Mouse (Mus musculus): ENCODE results near the gene Phc1. TPM values are rescaled to one million over a fixed set of nuclear protein-coding genes. Genes with fewer than 3 reads are reported as not detected.

The Phc1 gene
- polyA plus RNA-seq, 1 experiment from 2014 or later = 37.0 TPM

DNA sequence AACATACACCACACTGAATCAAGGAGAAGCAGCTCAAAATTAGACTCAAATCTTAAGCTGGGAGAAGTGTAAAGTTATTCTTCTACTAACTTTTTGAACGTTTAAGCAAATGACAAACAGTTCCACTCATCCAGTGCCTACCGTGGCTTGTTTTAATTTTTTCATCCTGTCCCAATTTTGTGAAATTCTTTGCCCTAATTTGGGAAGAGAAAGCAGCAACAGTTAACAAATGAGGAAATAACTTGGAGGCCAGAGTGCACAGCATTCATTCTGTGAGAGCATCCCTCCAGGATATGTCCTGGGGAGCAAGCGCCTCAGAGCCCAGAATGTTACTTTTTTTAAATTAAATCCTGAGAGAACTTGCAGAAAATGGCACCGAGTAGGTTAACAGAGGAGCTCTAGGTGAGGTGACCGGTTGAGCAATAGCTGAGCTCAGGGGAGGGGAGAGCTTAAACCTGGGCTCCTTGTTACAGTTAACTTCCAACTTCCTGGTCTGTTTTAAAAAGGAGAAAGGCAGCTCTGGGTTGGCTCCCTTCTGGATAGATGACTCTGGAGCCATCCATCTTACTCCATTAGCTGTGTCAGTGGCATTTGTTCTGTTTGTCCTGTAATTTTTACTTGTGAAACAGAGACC is 30.1 kb downstream of the Phc1 start:
- Histone ChIP-seq H3K4me2 (replicated peaks) (peak overlapping the region; percentile 76), H3K9ac (peak overlapping the region; percentile 87; the same call in 1 of the 2 replicates), H3K27ac (no peak overlapping the region), H3K4me3 (replicated peaks; ENCODE audit: low read length) (peak overlapping the region; percentile 66), H3K4me1 (replicated peaks; ENCODE audit: control insufficient read depth, insufficient read depth, low read length) (peaks cover 19% of the 10 kb centered on the region), H3K36me3 (replicated peaks; ENCODE audit: control insufficient read depth, insufficient read depth) (peaks cover 28% of the 10 kb centered on the region), H3K27me3 (ENCODE audit: control insufficient read depth, insufficient read depth, low read length) (no peaks in the 10 kb centered on the region), H3K9me3 (ENCODE audit: control insufficient read depth, low read length) (no peaks in the 10 kb centered on the region)
- ATAC-seq (ENCODE audit: low FRiP score) (no peak), DNase-seq (ENCODE audit: low spot score) (no peak)
- 78% methylated on average over 5 of the region's 5 CpGs for WGBS

DNA sequence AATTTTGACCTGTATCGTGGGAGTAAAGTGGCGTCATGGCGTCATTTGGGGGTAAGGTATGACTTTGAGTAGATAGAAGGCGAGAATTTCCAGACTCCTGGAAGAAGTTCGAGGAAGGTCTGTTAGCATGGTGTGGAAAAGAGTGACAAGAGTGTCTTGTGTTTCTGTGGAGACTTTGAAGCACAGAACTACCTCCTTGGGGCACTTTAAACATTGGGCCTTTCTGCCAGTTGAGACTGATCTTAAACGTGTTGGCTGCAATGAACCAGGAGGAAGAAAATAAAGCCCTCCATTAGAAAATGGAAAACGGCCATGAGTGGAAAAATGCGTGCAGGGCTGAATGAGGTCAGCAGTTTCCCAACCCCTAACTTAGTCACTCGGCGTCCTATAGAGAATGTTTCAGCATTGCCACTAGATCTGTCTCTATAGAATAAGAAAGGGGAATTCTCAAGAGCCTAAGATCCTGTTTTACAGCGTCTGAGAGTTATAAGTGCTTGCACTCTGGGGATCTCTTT is 30.9 kb downstream of the Phc1 start:
- Histone ChIP-seq H3K36me3 (replicated peaks; ENCODE audit: control insufficient read depth, insufficient read depth) (peaks cover 20% of the 10 kb centered on the region), H3K4me1 (replicated peaks; ENCODE audit: control insufficient read depth, insufficient read depth, low read length) (peaks cover 19% of the 10 kb centered on the region), H3K4me3 (replicated peaks; ENCODE audit: low read length) (peak overlapping the region; percentile 66), H3K9me3 (ENCODE audit: control insufficient read depth, low read length) (no peaks in the 10 kb centered on the region), H3K4me2 (replicated peaks) (peak overlapping the region; percentile 76), H3K27ac (0 out of 2 replicates have a peak overlapping the region, but pooled peaks have one; percentile 68), H3K9ac (peak overlapping the region; percentile 87), H3K27me3 (ENCODE audit: control insufficient read depth, insufficient read depth, low read length) (no peaks in the 10 kb centered on the region)
- 12% methylated on average over 11 of the region's 11 CpGs for WGBS
- ATAC-seq (ENCODE audit: low FRiP score) = no peak
- no peak for DNase-seq (ENCODE audit: low spot score)

DNA sequence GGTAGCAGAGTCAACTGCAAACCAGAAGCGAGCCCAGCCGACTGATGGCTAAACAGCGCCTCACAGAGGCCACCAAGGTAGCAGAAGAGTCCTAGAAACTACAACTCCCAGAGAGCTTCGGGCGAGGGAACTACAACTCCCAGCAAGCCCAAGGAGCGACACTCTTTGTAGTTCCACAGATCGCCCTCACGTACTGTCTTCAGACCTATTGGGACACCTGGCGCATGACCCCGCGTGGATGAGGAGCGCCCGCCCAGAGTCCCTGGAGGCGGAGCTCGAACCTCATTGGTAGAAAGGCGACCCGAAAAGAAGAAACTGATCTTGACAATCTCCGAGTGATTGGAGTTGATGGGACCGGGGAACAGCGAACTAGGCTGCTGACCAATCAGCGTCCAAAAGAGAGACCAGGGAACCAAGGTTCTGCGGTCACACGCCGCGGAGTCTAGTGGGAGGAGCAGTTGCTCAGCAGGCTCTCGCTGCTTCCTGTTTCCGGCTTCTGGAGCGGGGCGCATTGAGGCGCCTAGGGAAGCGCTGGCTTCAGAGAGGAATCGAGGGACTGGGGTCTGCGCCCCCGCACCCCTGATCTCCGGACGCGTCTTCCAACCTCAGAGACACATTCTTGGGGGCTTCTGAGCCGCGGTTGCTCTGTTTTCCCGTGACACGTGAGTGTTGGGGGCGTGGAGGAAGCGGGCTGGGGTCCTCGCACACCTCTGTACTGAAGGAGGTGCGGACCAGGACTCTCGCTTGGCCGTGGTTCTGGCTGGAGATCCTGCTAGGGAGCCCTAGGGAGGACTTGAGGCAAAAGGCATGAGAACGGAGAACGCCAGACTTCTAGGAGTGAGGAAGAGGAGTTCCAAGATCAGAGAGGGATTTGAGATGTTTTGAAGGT is 31.6 kb downstream of the Phc1 start, which contains the start of gene M6pr:
Gene M6pr (plus strand): TSS at position 216 of the 889 bp plus-strand sequence.
- Histone ChIP-seq H3K4me2 (replicated peaks) (peak within 1 kb of the TSS; percentile 76), H3K4me1 (replicated peaks; ENCODE audit: control insufficient read depth, insufficient read depth, low read length) (peaks cover 19% of the 10 kb centered on the region), H3K4me3 (replicated peaks; ENCODE audit: low read length) (peak within 1 kb of the TSS; percentile 66), H3K9me3 (ENCODE audit: control insufficient read depth, low read length) (no peaks in the 10 kb centered on the region), H3K9ac (peak within 1 kb of the TSS; percentile 87), H3K27ac (peak within 1 kb of the TSS; percentile 68), H3K27me3 (ENCODE audit: control insufficient read depth, insufficient read depth, low read length) (no peaks in the 10 kb centered on the region), H3K36me3 (replicated peaks; ENCODE audit: control insufficient read depth, insufficient read depth) (peaks cover 12% of the 10 kb centered on the region)
- WGBS = under 1% methylated on average over 49 of the region's 49 CpGs
- peak; percentile 99 for ATAC-seq (ENCODE audit: low FRiP score)
- peak; percentile 95 for DNase-seq (ENCODE audit: low spot score)

DNA sequence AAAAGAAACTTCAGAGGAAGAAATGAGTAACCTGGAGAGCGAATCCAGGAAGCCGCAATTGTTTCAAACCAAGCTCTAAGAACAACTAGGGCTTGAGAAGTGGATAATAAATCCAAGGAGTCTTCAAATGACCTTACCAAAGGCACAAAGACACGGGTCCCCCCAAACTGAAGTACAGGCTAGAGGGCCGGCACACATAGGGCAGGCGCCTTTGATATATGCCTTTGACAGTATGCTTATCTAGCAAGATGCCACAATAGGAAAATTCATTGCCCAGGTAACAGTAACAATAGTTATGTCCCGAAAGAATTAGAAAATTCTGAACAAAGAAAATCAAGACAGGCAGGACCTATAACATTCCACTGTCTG is 32.2 kb downstream of the Phc1 start:
- DNase-seq (ENCODE audit: low spot score) (no peak), ATAC-seq (ENCODE audit: low FRiP score) (peak; percentile 18; the same call in 1 of the 2 replicates)
- H3K36me3 ChIP-seq (replicated peaks; ENCODE audit: control insufficient read depth, insufficient read depth) = peaks cover 6% of the 10 kb centered on the region
- 65% methylated on average over 6 of the region's 6 CpGs for WGBS
- H3K4me2 ChIP-seq (replicated peaks) = peak overlapping the region; percentile 25; the same call in 1 of the 2 replicates
- peak overlapping the region; percentile 55 for H3K27ac ChIP-seq
- no peaks in the 10 kb centered on the region for H3K9me3 ChIP-seq (ENCODE audit: control insufficient read depth, low read length)
- H3K9ac ChIP-seq = no peak overlapping the region
- H3K4me1 ChIP-seq (replicated peaks; ENCODE audit: control insufficient read depth, insufficient read depth, low read length) = peaks cover 19% of the 10 kb centered on the region
- H3K27me3 ChIP-seq (ENCODE audit: control insufficient read depth, insufficient read depth, low read length) = no peaks in the 10 kb centered on the region
- H3K4me3 ChIP-seq (replicated peaks; ENCODE audit: low read length) = peak overlapping the region; percentile 66; the same call in 1 of the 2 replicates

DNA sequence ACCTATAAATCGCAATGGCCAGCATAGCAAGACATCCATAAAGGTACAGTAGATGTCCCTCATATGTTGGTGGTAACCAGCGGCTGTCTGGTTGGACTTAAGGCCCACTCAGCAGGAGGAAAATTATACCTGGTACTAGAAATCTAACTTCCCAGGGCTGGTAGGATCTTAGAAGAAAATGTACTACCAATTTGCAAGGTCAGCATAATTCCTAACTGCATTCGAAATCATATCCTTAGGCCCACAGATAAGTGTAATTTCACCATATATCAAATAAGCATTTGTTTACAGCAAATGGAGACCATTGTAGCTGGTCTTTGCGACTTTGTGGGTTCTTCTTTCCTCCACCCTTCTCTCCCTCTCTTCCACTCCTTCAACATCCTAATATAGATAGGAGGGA is 33.7 kb downstream of the Phc1 start:
- ATAC-seq (ENCODE audit: low FRiP score) = no peak

DNA sequence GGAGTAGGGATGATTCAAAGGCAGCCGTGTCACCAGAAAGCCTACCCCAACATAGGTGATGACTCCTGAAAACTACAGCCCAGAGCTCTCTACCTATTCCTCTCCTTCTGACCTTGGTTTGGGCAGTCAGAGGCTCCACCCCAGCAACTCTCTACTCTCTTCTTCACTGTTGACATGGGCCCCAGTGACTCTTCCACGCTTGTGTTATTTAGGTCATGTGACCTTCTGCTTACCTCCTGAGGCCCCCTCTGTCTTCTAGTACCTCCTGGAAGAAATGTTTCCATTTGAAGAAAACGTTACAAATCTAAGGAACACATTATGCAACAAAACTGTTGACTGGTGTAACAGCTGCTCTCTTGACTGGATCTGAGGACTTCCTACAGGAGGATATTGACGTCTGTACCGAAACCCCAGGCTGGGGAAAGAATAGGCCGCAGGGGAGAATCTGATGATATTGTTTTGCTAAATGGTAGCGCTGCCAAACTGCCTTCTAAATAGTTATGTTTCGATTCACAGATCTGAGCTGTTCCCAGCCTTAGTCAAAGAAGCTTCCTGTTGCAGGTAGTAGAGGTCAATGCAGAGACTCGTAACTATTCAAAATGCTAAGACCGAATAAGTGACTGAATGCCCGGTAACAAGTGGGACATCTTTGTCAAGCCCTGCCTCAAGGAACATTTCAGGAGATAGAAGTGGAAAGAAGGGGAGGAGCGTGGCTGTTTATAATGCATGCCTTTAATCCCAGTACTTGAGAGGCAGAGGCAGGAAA is 35.4 kb downstream of the Phc1 start:
- Histone ChIP-seq H3K36me3 (replicated peaks; ENCODE audit: control insufficient read depth, insufficient read depth) (no peaks in the 10 kb centered on the region), H3K9me3 (ENCODE audit: control insufficient read depth, low read length) (no peaks in the 10 kb centered on the region), H3K27me3 (ENCODE audit: control insufficient read depth, insufficient read depth, low read length) (no peaks in the 10 kb centered on the region), H3K4me1 (replicated peaks; ENCODE audit: control insufficient read depth, insufficient read depth, low read length) (peaks cover 7% of the 10 kb centered on the region), H3K4me3 (replicated peaks; ENCODE audit: low read length) (no peak overlapping the region), H3K4me2 (replicated peaks) (no peak overlapping the region), H3K27ac (no peak overlapping the region), H3K9ac (no peak overlapping the region)
- 84% methylated on average over 12 of the region's 12 CpGs for WGBS
- no peak for ATAC-seq (ENCODE audit: low FRiP score)
- DNase-seq (ENCODE audit: low spot score) = no peak

More for the DNA sequence above, 33.7 kb downstream of the Phc1 start:
- 90% methylated on average over 4 of the region's 4 CpGs for WGBS
- Histone ChIP-seq H3K27me3 (ENCODE audit: control insufficient read depth, insufficient read depth, low read length) (no peaks in the 10 kb centered on the region), H3K36me3 (replicated peaks; ENCODE audit: control insufficient read depth, insufficient read depth) (no peaks in the 10 kb centered on the region; the same call in 1 of the 2 replicates), H3K9me3 (ENCODE audit: control insufficient read depth, low read length) (no peaks in the 10 kb centered on the region), H3K4me3 (replicated peaks; ENCODE audit: low read length) (no peak overlapping the region), H3K9ac (no peak overlapping the region), H3K27ac (no peak overlapping the region), H3K4me1 (replicated peaks; ENCODE audit: control insufficient read depth, insufficient read depth, low read length) (peaks cover 19% of the 10 kb centered on the region), H3K4me2 (replicated peaks) (no peak overlapping the region)
- no peak for DNase-seq (ENCODE audit: low spot score)

DNA sequence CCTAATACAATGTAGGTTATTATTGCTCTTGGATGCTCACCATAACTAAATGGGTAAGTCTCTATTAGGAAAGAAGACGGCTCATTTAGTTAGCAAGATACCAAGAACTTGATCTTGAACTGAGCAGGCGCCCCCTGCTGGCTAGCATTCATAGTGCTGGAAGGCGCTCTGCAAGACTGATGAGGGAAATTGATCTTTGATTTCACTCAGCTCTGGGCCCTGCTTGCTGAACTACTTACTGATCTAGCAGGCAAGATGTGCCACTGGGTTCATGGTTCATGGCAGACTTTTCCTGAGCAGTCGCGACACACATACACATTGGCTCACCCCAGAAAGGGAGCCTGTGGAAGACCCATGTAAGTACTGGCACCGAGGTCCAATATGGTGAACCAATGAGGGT is 36.0 kb downstream of the Phc1 start:
- Histone ChIP-seq H3K27me3 (ENCODE audit: control insufficient read depth, insufficient read depth, low read length) (no peaks in the 10 kb centered on the region), H3K27ac (no peak overlapping the region), H3K9me3 (ENCODE audit: control insufficient read depth, low read length) (no peaks in the 10 kb centered on the region), H3K4me1 (replicated peaks; ENCODE audit: control insufficient read depth, insufficient read depth, low read length) (peaks cover under 1% of the 10 kb centered on the region), H3K4me3 (replicated peaks; ENCODE audit: low read length) (no peak overlapping the region), H3K36me3 (replicated peaks; ENCODE audit: control insufficient read depth, insufficient read depth) (no peaks in the 10 kb centered on the region), H3K4me2 (replicated peaks) (no peak overlapping the region), H3K9ac (no peak overlapping the region)
- no peak for ATAC-seq (ENCODE audit: low FRiP score)
- peak; percentile 89 for DNase-seq (ENCODE audit: low spot score)
- 31% methylated on average over 6 of the region's 6 CpGs for WGBS

DNA sequence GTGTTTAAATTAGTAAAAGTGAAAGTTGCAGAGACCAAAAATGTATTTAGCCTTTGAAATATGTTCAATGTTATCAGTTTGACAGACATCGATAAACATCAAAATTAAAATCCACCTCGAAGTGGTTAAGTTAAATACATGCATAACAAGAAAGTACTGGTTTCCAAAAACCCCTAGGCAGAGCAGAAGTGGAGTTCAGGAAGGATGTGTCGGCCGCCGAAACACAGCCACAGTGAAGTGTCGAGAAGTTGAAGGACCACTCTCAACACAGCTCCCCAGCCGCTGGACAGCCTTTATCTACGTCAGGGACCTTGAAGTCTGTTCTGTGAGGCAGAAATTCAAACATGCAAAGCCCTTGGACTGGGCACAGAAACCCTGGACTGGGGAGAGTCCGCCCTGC is 36.8 kb downstream of the Phc1 start:
- Histone ChIP-seq H3K4me2 (replicated peaks) (no peak overlapping the region), H3K9ac (no peak overlapping the region), H3K9me3 (ENCODE audit: control insufficient read depth, low read length) (no peaks in the 10 kb centered on the region), H3K4me3 (replicated peaks; ENCODE audit: low read length) (no peak overlapping the region), H3K36me3 (replicated peaks; ENCODE audit: control insufficient read depth, insufficient read depth) (no peaks in the 10 kb centered on the region), H3K4me1 (replicated peaks; ENCODE audit: control insufficient read depth, insufficient read depth, low read length) (no peaks in the 10 kb centered on the region), H3K27me3 (ENCODE audit: control insufficient read depth, insufficient read depth, low read length) (no peaks in the 10 kb centered on the region), H3K27ac (no peak overlapping the region)
- ATAC-seq (ENCODE audit: low FRiP score) (no peak), DNase-seq (ENCODE audit: low spot score) (no peak)
- WGBS = 90% methylated on average over 9 of the region's 9 CpGs
